Mouse (Mus musculus) neural tube, embryonic 11.5 days (tissue): ENCODE data around the gene Rnf11. TPM values are rescaled to one million over a fixed set of nuclear protein-coding genes. Genes with fewer than 3 reads are reported as not detected.

ENCODE experiments used
- ATAC-seq: fragments of 200-750 bp; cut with Nextera tagmentation; 2 replicates; pipeline ENCODE4 v1.8.0; 2017; ENCODE audit warnings: moderate number of reproducible peaks, mild to moderate bottlenecking, moderate TSS enrichment, moderate library complexity; ENCODE audit not compliant: insufficient read depth, low FRiP score, low TSS enrichment
- DNase-seq: peaks from one replicate; pipeline ENCODE4 v3.0.0-alpha.2; 2015; ENCODE audit warnings: low spot score
- H3K27ac ChIP-seq: fragments of 300-500 bp; sonication (generic); 2 replicates; pipeline ENCODE4 v1.5.1; 2014; ENCODE audit warnings: low read depth, mild to moderate bottlenecking, low read length
- H3K27me3 ChIP-seq: fragments of 300-500 bp; sonication (generic); 2 replicates; pipeline ENCODE4 v1.6.1; 2014; ENCODE audit warnings: mild to moderate bottlenecking, low read length, mixed read lengths; ENCODE audit not compliant: control insufficient read depth, insufficient read depth
- H3K36me3 ChIP-seq: fragments of 300-500 bp; sonication (generic); 2 replicates; pipeline ENCODE4 v1.6.1; 2014; ENCODE audit warnings: mild to moderate bottlenecking, low read length, moderate library complexity, mixed read lengths; ENCODE audit not compliant: control insufficient read depth, insufficient read depth
- H3K4me1 ChIP-seq: fragments of 300-500 bp; sonication (generic); 2 replicates; pipeline ENCODE4 v1.6.1; 2014; ENCODE audit warnings: low read length, mixed read lengths; ENCODE audit not compliant: control insufficient read depth, insufficient read depth
- H3K4me2 ChIP-seq: fragments of 300-500 bp; sonication (generic); 2 replicates; pipeline ENCODE4 v1.6.1; 2014; ENCODE audit warnings: low read depth, mild to moderate bottlenecking, moderate library complexity
- H3K4me3 ChIP-seq: fragments of 300-500 bp; sonication (generic); 2 replicates; pipeline ENCODE4 v1.5.1; 2014; ENCODE audit warnings: low read depth, low read length
- H3K9ac ChIP-seq: fragments of 300-500 bp; sonication (generic); 2 replicates; pipeline ENCODE4 v1.6.1; 2014; ENCODE audit warnings: mild to moderate bottlenecking, low read length
- H3K9me3 ChIP-seq: fragments of 300-500 bp; sonication (generic); 2 replicates; pipeline ENCODE4 v1.6.1; 2016; ENCODE audit warnings: low read length; ENCODE audit not compliant: control insufficient read depth
- WGBS: fragments of 180-500 bp; shearing (Covaris S2); extraction: QIAGEN DNeasy Blood & Tissue Kit; methylation state at CpG from one replicate; pipeline ENCODE4 v1.1.7; 2014; 5-methylcytosine and 5-hydroxymethylcytosine counted together
- polyA plus RNA-seq: library from polyadenylated mRNA; unstranded; fragments of >200 nt; fragmentation: Nextera tagmentation; extraction: Ambion mirVana; gene quantifications from 2 replicates; pipeline ENCODE4 v1.2.1, GENCODE M21; 2014

The Rnf11 gene
- polyA plus RNA-seq, 1 experiment from 2014 or later: 55.3 TPM

GRCm38 (mm10) chr4:109477454-109477853, 7.1 kb downstream of the Rnf11 start:
- H3K36me3 ChIP-seq: no peaks in the 10 kb centered on the region
- no peak overlapping the region for H3K4me2 ChIP-seq
- no peak overlapping the region for H3K27ac ChIP-seq
- ATAC-seq: no peak
- peaks cover 7% of the 10 kb centered on the region; the same call in 1 of the 2 replicates for H3K4me1 ChIP-seq
- no peaks in the 10 kb centered on the region for H3K9me3 ChIP-seq
- DNase-seq: no peak
- H3K9ac ChIP-seq: no peak overlapping the region
- WGBS: 92% methylated on average over 3 of the region's 3 CpGs
- no peaks in the 10 kb centered on the region for H3K27me3 ChIP-seq
- no peak overlapping the region for H3K4me3 ChIP-seq

DNA sequence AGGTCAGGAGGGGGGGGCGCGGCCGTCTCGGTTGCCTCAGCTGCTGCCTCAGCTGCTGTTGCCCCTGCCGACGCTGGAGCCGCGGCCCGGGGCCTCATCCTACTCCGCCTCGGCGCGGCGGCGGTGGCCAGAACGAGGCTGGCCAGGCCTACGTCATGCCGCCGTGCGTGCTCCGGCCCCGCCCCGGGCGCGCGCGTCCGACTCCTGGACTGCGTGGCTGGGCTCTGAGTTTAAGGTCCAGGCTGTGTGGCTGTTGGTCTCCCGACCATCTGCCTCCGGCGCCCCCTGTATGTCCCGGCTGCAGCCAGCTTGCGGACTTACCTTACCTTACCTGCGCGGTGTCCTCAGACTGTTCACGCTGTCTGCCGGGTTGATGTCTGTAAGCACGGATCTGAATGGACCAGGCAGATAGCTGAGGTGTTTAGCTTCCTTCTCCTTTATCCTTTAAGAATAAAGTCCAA, 7.9 kb downstream of the Rnf11 start:
- H3K27ac ChIP-seq: peak overlapping the region; percentile 95
- peak overlapping the region; percentile 64 for H3K4me3 ChIP-seq
- peak; percentile 99 for ATAC-seq
- no peaks in the 10 kb centered on the region for H3K9me3 ChIP-seq
- WGBS: under 1% methylated on average over 39 of the region's 39 CpGs
- no peaks in the 10 kb centered on the region for H3K36me3 ChIP-seq
- peak; percentile 95 for DNase-seq
- H3K4me1 ChIP-seq: peaks cover 7% of the 10 kb centered on the region; the same call in 1 of the 2 replicates
- no peaks in the 10 kb centered on the region for H3K27me3 ChIP-seq
- peak overlapping the region; percentile 96 for H3K9ac ChIP-seq
- H3K4me2 ChIP-seq: peak overlapping the region; percentile 68

DNA sequence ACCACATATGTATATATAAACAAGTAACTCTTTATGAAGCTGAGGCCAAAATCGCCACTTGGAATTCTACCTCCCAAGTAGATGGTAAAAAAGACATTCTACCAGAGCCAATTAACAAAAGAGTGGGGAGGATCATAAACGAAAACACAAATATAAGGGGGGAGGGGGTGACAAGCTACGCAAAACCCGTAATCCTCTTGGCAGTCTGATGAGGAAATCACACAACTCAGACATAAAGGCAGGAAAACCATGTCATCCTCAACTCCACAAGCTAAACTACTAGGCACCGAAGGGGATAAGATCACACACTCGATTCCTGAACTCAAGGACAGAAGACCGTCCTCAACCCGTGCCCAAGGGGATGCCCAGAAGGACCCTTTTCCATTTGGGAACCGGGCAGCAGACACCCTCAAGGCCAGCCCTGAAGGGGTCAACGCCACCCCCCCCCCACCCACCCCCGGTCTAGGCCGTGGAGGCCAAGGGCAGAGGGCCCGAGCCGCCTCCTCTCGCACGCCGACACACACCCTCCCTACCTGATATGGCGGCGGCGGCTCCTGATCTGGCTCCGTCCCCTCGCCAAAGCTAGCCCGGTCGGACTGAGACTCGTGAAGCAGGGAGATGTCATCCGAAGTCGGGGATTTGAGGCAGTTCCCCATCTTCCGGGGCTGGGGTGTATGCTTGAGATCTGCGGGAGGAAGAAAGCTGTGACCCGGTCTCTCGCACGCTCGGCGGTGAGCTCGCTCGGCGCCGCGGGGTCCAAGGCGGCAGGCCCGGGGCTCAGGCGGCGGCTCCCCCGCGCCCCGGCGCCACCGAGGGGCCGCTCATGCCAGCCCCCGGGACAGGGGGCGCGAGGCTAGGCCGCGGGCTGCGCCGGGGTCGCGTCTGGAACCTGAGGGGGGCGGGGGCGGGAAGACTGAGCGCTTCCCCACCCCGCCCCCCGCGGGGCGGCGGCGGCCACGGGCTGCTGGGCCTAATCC, 8.7 kb downstream of the Rnf11 start:
- peak overlapping the region; percentile 64 for H3K4me3 ChIP-seq
- peak; percentile 65 for DNase-seq
- H3K27ac ChIP-seq: peak overlapping the region; percentile 95
- no peaks in the 10 kb centered on the region for H3K9me3 ChIP-seq
- H3K9ac ChIP-seq: peak overlapping the region; percentile 96
- ATAC-seq: peak; percentile 78
- H3K27me3 ChIP-seq: no peaks in the 10 kb centered on the region
- peaks cover 7% of the 10 kb centered on the region; the same call in 1 of the 2 replicates for H3K4me1 ChIP-seq
- WGBS: under 1% methylated on average over 56 of the region's 68 CpGs
- H3K4me2 ChIP-seq: peak overlapping the region; percentile 68
- no peaks in the 10 kb centered on the region for H3K36me3 ChIP-seq

GRCm38 (mm10) chr4:109475078-109475477, 9.4 kb downstream of the Rnf11 start:
- H3K27ac ChIP-seq: no peak overlapping the region
- DNase-seq (no peak), ATAC-seq (no peak)
- H3K27me3 ChIP-seq: no peaks in the 10 kb centered on the region
- 62% methylated on average over 2 of the region's 2 CpGs for WGBS
- no peaks in the 10 kb centered on the region for H3K36me3 ChIP-seq
- peak overlapping the region; percentile 68 for H3K4me2 ChIP-seq
- H3K9me3 ChIP-seq: no peaks in the 10 kb centered on the region
- H3K4me1 ChIP-seq: peaks cover 7% of the 10 kb centered on the region; the same call in 1 of the 2 replicates
- no peak overlapping the region; the same call in 1 of the 2 replicates for H3K9ac ChIP-seq
- H3K4me3 ChIP-seq: peak overlapping the region; percentile 64

DNA sequence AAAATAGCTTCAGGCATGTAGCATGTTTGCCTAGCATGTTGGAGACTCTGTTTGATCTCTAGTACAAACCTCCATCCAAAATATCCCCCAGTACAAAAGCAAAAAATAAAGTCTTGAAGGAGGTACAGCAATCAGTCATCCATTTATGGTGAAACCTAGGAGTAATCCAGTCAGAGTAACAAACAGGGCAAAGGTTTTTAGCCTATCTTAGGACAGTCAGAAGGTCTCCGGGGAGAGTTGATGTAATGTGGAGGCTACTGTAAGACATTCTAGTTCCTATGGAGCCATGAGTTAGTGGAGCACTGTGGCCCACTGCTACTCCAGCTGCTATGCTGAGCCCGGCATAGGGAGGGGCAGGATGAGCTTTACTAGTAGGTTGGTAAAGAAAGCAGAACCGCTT, 12.0 kb downstream of the Rnf11 start:
- Histone ChIP-seq H3K4me2 (no peak overlapping the region), H3K27me3 (no peaks in the 10 kb centered on the region), H3K4me1 (peaks cover 7% of the 10 kb centered on the region; the same call in 1 of the 2 replicates), H3K36me3 (no peaks in the 10 kb centered on the region), H3K27ac (no peak overlapping the region), H3K9ac (no peak overlapping the region), H3K9me3 (no peaks in the 10 kb centered on the region), H3K4me3 (no peak overlapping the region)
- WGBS: 91% methylated on average over 3 of the region's 3 CpGs
- no peak for ATAC-seq
- no peak for DNase-seq

- no peak overlapping the region for H3K9ac ChIP-seq
- peaks cover 7% of the 10 kb centered on the region; the same call in 1 of the 2 replicates for H3K4me1 ChIP-seq
- H3K27me3 ChIP-seq: no peaks in the 10 kb centered on the region
- H3K36me3 ChIP-seq: no peaks in the 10 kb centered on the region
- H3K9me3 ChIP-seq: no peaks in the 10 kb centered on the region
- DNase-seq (no peak), ATAC-seq (no peak)
- H3K4me3 ChIP-seq: no peak overlapping the region
- H3K4me2 ChIP-seq: no peak overlapping the region
- H3K27ac ChIP-seq: no peak overlapping the region
These were observed 12.9 kb downstream of the Rnf11 start for GRCm38 (mm10) chr4:109471606-109472005.

DNA sequence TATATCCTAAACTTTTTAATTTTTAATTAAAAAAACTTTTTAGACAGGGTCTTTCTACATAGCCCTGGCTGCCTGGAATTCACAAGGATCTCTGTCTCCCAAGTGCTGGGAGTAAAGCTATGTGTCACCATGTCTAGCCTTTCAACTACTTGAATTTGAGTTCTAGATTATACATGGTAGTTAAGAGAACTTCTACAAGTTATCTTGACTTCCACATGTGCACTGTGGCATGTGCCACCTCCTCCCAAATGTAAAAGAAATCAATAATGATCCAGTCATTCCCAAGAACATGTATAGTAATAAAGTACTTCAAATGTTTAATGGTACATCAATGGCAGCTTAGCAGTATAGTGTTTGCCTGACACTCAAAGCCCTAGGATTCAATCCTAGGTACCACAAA, 16.8 kb downstream of the Rnf11 start:
- no peak for DNase-seq
- H3K9ac ChIP-seq: no peak overlapping the region
- ATAC-seq: no peak
- no peak overlapping the region for H3K4me2 ChIP-seq
- H3K9me3 ChIP-seq: no peaks in the 10 kb centered on the region
- H3K27ac ChIP-seq: no peak overlapping the region
- no peaks in the 10 kb centered on the region for H3K4me1 ChIP-seq
- H3K36me3 ChIP-seq: no peaks in the 10 kb centered on the region
- no peak overlapping the region for H3K4me3 ChIP-seq
- H3K27me3 ChIP-seq: no peaks in the 10 kb centered on the region

- no peaks in the 10 kb centered on the region for H3K9me3 ChIP-seq
- H3K4me2 ChIP-seq: no peak overlapping the region
These were observed 20.6 kb downstream of the Rnf11 start for GRCm38 (mm10) chr4:109463892-109464291.

More at GRCm38 (mm10) chr4:109463892-109464291, 20.6 kb downstream of the Rnf11 start:
- no peak for ATAC-seq
- DNase-seq: no peak
- Histone ChIP-seq H3K27ac (no peak overlapping the region), H3K4me3 (no peak overlapping the region), H3K27me3 (no peaks in the 10 kb centered on the region), H3K9ac (no peak overlapping the region), H3K4me1 (no peaks in the 10 kb centered on the region), H3K36me3 (no peaks in the 10 kb centered on the region)
